Mouse (Mus musculus): ENCODE results near the gene Psg25.
"Not testable (repeated sequence)": the region's sequence is repeated elsewhere in the genome, so short reads cannot be mapped to it uniquely, and the experiment has no call there.

Psg25 gene

DNA sequence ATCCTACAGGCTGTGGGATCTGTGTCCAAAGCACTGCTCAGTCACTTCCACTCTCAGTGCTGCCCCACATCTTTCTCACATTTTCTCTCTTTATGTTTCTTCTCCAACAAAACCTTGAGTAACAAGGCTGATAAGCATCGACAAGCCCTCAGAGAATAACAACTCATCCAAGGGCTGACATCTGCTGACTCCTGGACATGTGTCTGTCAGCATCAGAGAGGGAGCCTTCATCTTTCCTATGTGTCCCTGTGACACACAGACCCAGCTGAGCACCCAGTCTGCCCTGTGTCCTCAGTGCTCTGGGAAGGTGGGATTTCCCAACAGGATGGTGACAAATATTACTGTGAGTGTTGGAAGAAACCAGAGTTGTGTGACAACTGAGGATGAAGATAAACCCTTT, at the start of gene Psg25:
Gene Psg25, minus strand, starts transcription at position 101 of the 400 bp plus-strand sequence.
- DNase-seq (ENCODE audit: low spot score): no peak

DNA sequence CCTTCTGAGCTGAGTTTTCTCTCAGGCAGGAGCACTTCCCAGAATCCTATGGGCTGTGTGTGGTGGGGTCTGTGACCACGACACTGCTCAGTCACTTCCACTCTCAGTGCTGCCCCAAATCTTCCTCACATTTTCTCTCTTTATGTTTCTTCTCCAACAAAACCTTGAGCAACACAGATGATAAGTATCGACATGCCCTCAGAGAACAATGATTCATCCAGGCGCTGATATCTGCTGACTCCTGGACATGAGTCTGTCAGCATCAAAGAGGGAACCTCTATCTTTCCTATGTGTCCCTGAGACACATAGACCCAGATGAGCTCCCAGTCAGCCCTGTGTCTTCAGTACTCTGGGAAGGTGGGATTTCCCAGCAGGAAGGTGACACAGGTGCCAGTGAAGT, 35.1 kb upstream of the Psg25 start, which contains the start of gene Psg27:
Gene Psg27, minus strand, starts transcription at position 101 of the 400 bp plus-strand sequence.
- no peak for DNase-seq (ENCODE audit: low spot score)

DNA sequence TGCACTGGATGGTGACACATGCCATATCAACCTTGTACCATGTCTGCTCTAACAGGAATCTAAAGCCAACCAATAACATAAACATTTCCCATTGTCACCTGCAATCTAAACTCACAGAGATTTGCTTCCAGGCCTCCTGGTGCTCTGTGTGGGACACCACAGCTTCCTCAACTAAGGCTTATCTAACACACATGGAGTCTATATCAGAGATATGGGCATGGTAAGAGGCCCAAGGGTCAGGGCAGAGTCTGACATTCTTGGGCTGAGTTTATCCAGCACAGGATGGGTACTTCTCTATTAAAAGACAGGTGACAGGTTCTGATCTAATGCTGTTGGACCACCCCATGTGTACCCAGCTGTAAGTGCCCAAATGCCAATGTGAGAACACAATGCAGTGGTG, 27.8 kb upstream of the Psg25 start:
- no peak for DNase-seq (ENCODE audit: low spot score)

DNA sequence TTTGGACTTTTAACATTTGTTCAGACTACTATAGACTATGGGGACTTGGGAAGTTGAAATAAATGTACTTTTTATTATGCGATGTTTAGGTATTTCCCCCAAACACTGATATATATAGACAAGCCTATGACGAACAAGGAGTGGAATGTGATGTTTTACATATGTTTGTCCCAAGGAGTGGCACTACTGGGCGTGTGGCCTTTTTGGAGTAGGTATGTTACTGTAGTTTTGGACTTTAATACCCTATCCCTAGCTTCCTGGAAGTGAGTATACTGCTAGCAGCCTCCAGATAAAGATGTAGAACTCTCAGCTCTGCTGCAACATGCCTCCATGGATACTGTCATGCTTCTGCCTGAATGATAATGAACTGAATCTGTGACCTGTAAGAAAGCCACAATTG, 23.7 kb upstream of the Psg25 start:
- not testable (repeated sequence) for DNase-seq (ENCODE audit: low spot score)

DNA sequence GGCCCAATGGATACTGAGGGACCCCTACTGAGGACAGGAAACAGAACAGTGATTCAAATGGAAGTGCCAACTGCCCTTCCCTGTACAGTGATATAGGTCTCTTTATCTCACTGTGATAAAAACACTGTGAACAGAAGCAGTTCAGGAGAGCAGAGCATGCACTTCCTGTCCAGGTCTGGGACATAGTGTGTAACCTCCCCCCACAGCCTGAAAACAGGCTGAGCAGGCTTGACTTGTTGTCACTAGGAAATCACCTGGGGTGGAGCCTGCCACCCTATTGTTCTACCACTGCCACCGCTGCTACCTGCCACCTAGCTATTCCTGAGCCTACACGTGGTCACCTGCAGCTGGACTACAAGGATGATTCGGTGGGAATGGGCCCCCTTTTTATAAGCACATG, 1.4 kb upstream of the Psg25 start:
- no peak for DNase-seq (ENCODE audit: low spot score)

DNA sequence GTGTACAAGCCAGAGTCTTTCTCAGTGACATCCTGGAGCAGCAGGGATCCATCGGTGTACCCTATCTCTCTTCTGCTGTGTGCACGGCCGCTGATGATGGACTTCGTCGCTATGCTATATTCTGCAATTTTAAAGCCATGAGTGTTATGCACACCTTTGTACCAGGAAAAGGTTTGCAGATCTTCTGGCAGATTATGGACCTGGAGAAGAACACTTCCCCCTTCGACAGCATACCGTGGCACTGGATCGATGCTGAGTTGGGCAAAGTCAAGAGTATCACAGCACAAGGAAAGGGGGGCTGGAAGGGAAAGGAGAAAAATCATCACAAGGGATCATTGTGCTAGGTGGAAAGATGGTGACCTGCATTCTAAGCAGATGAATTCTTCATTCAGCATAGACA, 7.4 kb downstream of the Psg25 start:
- DNase-seq (ENCODE audit: low spot score): no peak

DNA sequence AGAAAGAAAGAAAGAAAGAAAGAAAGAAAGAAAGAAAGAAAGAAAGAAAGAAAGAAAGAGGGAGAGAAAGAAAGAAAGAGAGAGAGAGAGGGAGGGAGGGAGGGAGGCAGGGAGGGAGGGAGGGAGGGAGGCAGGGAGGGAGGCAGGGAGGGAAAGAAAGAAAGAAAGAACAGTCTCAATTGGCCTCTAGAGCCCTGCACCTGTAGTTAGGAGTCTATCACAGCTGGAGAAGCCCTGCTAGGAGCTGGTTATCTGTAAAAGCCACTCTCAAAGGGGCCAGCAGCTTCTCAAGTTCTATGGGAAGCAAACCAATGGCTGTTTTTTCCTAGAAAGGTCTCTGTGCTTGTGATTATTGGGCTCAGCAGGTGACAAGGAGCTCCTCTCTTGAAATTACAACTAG, 19.2 kb downstream of the Psg25 start:
- DNase-seq (ENCODE audit: low spot score): not testable (repeated sequence)

DNA sequence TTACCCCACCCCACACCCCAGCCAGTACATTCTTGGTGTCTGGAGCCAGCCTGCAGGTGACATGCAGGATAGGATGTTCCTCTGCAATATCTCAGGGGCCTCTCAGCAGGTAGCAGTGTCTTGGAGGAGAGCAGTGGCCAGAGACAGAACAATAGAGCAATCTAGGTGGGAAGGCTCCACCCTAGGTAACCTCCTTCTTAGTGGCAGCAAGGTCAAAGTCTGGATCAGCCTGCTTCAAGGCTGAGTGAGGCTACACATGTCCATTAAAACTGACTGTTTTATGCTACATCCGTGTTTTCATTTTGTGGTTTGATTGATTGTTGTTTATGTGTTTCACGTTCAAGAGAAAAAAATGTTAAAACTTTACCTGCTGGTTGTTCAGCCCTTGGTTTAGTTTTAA, 19.7 kb downstream of the Psg25 start:
- DNase-seq (ENCODE audit: low spot score): not testable (repeated sequence)

DNA sequence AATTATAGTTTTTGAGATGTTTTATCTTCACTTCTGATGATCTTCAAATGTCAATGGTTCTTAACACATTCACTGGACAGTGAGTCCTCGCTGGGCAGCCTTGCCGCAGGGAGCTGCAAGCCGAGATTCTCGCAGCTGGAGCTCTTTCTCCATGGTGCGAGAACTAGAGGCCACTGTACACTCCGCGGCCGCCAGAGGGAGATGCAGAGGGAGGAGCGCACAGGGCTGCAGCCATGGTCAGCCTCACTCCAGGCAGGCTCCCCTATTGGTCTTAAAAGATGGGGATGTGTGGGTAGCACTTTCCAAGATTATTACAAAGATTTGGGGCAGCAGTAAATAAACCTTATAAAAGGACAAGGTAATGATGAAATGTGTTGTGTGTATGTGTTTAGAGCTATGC, 20.6 kb downstream of the Psg25 start:
- peak; percentile 67 for DNase-seq (ENCODE audit: low spot score)

DNA sequence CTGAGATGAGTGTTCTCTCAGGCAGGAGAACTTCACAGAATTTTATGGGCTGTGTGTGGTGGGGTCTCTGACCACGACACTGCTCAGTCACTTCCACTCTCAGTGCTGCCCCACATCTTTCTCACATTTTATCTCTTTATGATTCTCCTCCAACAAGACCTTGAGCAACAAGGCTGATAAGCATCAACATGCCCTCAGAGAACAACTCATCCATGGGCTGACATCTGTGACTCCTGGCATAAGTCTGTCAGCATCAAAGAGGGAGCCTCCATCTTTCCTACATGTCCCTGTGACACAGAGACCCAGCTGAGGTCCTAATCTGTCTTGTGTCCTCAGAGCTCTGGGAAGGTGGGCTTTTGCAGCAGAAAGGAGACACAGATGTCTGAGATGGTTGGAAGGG, 48.0 kb downstream of the Psg25 start, which contains the start of gene Psg26:
Gene Psg26, minus strand, starts transcription at position 101 of the 400 bp plus-strand sequence.
- no peak for DNase-seq (ENCODE audit: low spot score)
